Mouse (Mus musculus): ENCODE results near the gene Olfr508. TPM values are rescaled to one million over a fixed set of nuclear protein-coding genes. Genes with fewer than 3 reads are reported as not detected.
"Not testable (repeated sequence)": the region's sequence is repeated elsewhere in the genome, so short reads cannot be mapped to it uniquely, and the experiment has no call there.

Gene Olfr508
- polyA plus RNA-seq (2014; fragmentation: Nextera tagmentation; extraction: Ambion mirVana) = not detected in 2 replicates

DNA sequence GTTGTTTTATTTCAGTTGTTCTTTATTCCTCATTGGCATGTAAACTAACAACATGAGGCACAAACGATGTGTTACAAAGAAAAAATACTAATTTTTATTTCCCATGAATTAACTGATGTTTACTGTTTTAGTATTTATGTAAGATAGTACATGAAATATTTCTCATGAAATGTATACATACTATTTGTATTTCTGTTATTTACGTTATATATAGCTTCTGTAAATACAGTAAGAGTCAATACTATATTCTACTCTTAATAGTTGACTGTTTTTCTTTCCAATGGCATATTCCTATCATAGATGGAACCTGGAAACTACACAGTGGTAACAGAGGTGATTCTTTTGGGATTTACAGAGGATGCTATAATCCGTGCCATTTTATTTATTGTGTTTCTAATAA lies at the start of gene Olfr508:
Olfr508 (plus strand) TSS at position 301 of the 400 bp plus-strand sequence.
- Histone ChIP-seq H3K4me2 (no peak within 1 kb of the TSS), H3K36me3 (ENCODE audit: control insufficient read depth, insufficient read depth, low read length) (no peaks in the 10 kb centered on the region), H3K27ac (ENCODE audit: low read depth, low read length) (no peak within 1 kb of the TSS), H3K9ac (ENCODE audit: low read depth, low read length) (no peak within 1 kb of the TSS), H3K9me3 (ENCODE audit: control insufficient read depth, low read length) (no peaks in the 10 kb centered on the region), H3K27me3 (replicated peaks; ENCODE audit: control insufficient read depth, insufficient read depth, low read length) (no peaks in the 10 kb centered on the region), H3K4me3 (ENCODE audit: low read depth, low read length) (no peak within 1 kb of the TSS), H3K4me1 (replicated peaks; ENCODE audit: control insufficient read depth, insufficient read depth, low read length) (no peaks in the 10 kb centered on the region)
- DNase-seq (ENCODE audit: low spot score) (no peak), ATAC-seq (replicated peaks; ENCODE audit: low FRiP score) (no peak)
- 74% methylated on average over 3 of the region's 3 CpGs for WGBS

DNA sequence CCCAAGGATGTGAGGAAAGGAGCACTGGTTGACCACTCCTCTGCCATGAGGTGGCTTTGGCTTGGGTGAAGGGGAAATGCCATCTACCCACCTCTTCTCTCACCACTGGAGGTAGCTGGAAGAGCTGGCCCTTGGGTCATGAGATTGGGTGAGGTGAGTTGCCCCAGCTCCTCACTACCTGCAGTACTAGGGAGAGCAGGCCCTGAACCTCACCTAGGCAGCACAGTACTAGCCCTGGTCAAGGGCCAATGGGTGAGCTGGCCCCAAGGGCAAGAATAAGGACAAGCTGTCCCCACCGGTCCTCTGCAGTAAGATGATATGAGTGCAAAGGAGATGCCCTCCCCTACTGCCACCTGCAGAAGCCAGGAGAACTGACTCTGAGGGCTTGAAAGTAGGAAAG lies 40.0 kb upstream of the Olfr508 start:
- H3K4me3 ChIP-seq (ENCODE audit: low read depth, low read length) = no peak overlapping the region
- H3K4me2 ChIP-seq = no peak overlapping the region
- 88% methylated on average over 1 of the region's 1 CpGs for WGBS
- H3K9me3 ChIP-seq (ENCODE audit: control insufficient read depth, low read length) = no peaks in the 10 kb centered on the region
- ATAC-seq (replicated peaks; ENCODE audit: low FRiP score) (no peak; the same call in 1 of the 2 replicates), DNase-seq (ENCODE audit: low spot score) (no peak)
- no peaks in the 10 kb centered on the region for H3K4me1 ChIP-seq (replicated peaks; ENCODE audit: control insufficient read depth, insufficient read depth, low read length)
- no peaks in the 10 kb centered on the region for H3K36me3 ChIP-seq (ENCODE audit: control insufficient read depth, insufficient read depth, low read length)
- H3K27me3 ChIP-seq (replicated peaks; ENCODE audit: control insufficient read depth, insufficient read depth, low read length) = no peaks in the 10 kb centered on the region
- H3K9ac ChIP-seq (ENCODE audit: low read depth, low read length) = no peak overlapping the region
- no peak overlapping the region for H3K27ac ChIP-seq (ENCODE audit: low read depth, low read length)

GRCm38 (mm10) chr7:108601916-108602315 lies 27.9 kb upstream of the Olfr508 start:
- not testable (repeated sequence) for H3K4me3 ChIP-seq (ENCODE audit: low read depth, low read length); H3K4me1 ChIP-seq (replicated peaks; ENCODE audit: control insufficient read depth, insufficient read depth, low read length); H3K27me3 ChIP-seq (replicated peaks; ENCODE audit: control insufficient read depth, insufficient read depth, low read length); H3K27ac ChIP-seq (ENCODE audit: low read depth, low read length); H3K9me3 ChIP-seq (ENCODE audit: control insufficient read depth, low read length); H3K9ac ChIP-seq (ENCODE audit: low read depth, low read length); ATAC-seq (replicated peaks; ENCODE audit: low FRiP score); H3K36me3 ChIP-seq (ENCODE audit: control insufficient read depth, insufficient read depth, low read length); DNase-seq (ENCODE audit: low spot score); H3K4me2 ChIP-seq
- 77% methylated on average over 3 of the region's 3 CpGs for WGBS

GRCm38 (mm10) chr7:108610487-108610886 lies 19.3 kb upstream of the Olfr508 start, which contains the start of gene Olfr506:
Gene Olfr506 (plus strand): TSS chr7:108610787.
- H3K9ac ChIP-seq (ENCODE audit: low read depth, low read length) = no peak within 1 kb of the TSS
- H3K27me3 ChIP-seq (replicated peaks; ENCODE audit: control insufficient read depth, insufficient read depth, low read length) = no peaks in the 10 kb centered on the region
- no peak within 1 kb of the TSS for H3K27ac ChIP-seq (ENCODE audit: low read depth, low read length)
- no peaks in the 10 kb centered on the region for H3K36me3 ChIP-seq (ENCODE audit: control insufficient read depth, insufficient read depth, low read length)
- H3K4me3 ChIP-seq (ENCODE audit: low read depth, low read length) = no peak within 1 kb of the TSS
- ATAC-seq (replicated peaks; ENCODE audit: low FRiP score) = no peak
- H3K9me3 ChIP-seq (ENCODE audit: control insufficient read depth, low read length) = no peaks in the 10 kb centered on the region
- no peaks in the 10 kb centered on the region for H3K4me1 ChIP-seq (replicated peaks; ENCODE audit: control insufficient read depth, insufficient read depth, low read length)
- no peak within 1 kb of the TSS for H3K4me2 ChIP-seq
- DNase-seq (ENCODE audit: low spot score) = no peak

- no peak overlapping the region for H3K4me3 ChIP-seq (ENCODE audit: low read depth, low read length)
- whole genome bisulfite sequencing = 85% methylated on average over 2 of the region's 2 CpGs
- no peaks in the 10 kb centered on the region for H3K9me3 ChIP-seq (ENCODE audit: control insufficient read depth, low read length)
- H3K9ac ChIP-seq (ENCODE audit: low read depth, low read length) = no peak overlapping the region
- ATAC-seq (replicated peaks; ENCODE audit: low FRiP score) (no peak), DNase-seq (ENCODE audit: low spot score) (no peak)
- H3K27me3 ChIP-seq (replicated peaks; ENCODE audit: control insufficient read depth, insufficient read depth, low read length) = no peaks in the 10 kb centered on the region
- no peak overlapping the region for H3K4me2 ChIP-seq
- no peaks in the 10 kb centered on the region for H3K4me1 ChIP-seq (replicated peaks; ENCODE audit: control insufficient read depth, insufficient read depth, low read length)
- H3K27ac ChIP-seq (ENCODE audit: low read depth, low read length) = no peak overlapping the region
- no peaks in the 10 kb centered on the region for H3K36me3 ChIP-seq (ENCODE audit: control insufficient read depth, insufficient read depth, low read length)
Observed at GRCm38 (mm10) chr7:108614110-108614509, 15.7 kb upstream of the Olfr508 start.

DNA sequence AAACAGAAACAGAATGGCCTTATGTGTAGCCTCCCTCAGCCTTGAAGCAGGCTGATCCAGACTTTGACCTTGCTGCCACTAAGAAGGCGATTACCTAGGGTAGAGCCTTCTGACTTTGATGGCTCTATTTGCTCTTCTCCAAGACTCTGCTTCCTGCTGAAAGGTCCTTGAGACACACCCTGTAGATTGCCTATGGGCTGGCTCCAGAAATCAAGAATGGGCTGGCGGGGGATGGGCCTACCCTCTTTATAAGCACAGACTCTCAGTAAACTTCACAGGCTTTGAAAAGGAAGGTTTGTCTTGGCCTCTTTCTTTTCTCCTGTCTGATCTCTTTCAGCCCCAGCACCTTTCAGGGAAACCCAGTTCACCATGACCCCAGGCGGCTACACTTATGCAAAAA lies 13.0 kb upstream of the Olfr508 start:
- WGBS = 73% methylated on average over 3 of the region's 3 CpGs

GRCm38 (mm10) chr7:108621514-108621913 lies 8.3 kb upstream of the Olfr508 start, which contains the start of gene Olfr507:
Gene Olfr507 (plus strand): TSS chr7:108621814.
- H3K27ac ChIP-seq (ENCODE audit: low read depth, low read length) = no peak within 1 kb of the TSS
- no peak for ATAC-seq (replicated peaks; ENCODE audit: low FRiP score)
- H3K9me3 ChIP-seq (ENCODE audit: control insufficient read depth, low read length) = no peaks in the 10 kb centered on the region
- H3K4me2 ChIP-seq = no peak within 1 kb of the TSS
- no peaks in the 10 kb centered on the region for H3K4me1 ChIP-seq (replicated peaks; ENCODE audit: control insufficient read depth, insufficient read depth, low read length)
- no peak for DNase-seq (ENCODE audit: low spot score)
- no peaks in the 10 kb centered on the region for H3K27me3 ChIP-seq (replicated peaks; ENCODE audit: control insufficient read depth, insufficient read depth, low read length)
- H3K4me3 ChIP-seq (ENCODE audit: low read depth, low read length) = no peak within 1 kb of the TSS
- 74% methylated on average over 2 of the region's 2 CpGs for WGBS
- H3K36me3 ChIP-seq (ENCODE audit: control insufficient read depth, insufficient read depth, low read length) = no peaks in the 10 kb centered on the region
- H3K9ac ChIP-seq (ENCODE audit: low read depth, low read length) = no peak within 1 kb of the TSS

More for the DNA sequence above, 13.0 kb upstream of the Olfr508 start:
- not testable (repeated sequence) for H3K9ac ChIP-seq (ENCODE audit: low read depth, low read length); H3K36me3 ChIP-seq (ENCODE audit: control insufficient read depth, insufficient read depth, low read length); H3K9me3 ChIP-seq (ENCODE audit: control insufficient read depth, low read length); H3K4me1 ChIP-seq (replicated peaks; ENCODE audit: control insufficient read depth, insufficient read depth, low read length); H3K27ac ChIP-seq (ENCODE audit: low read depth, low read length); H3K27me3 ChIP-seq (replicated peaks; ENCODE audit: control insufficient read depth, insufficient read depth, low read length); H3K4me2 ChIP-seq; H3K4me3 ChIP-seq (ENCODE audit: low read depth, low read length); ATAC-seq (replicated peaks; ENCODE audit: low FRiP score); DNase-seq (ENCODE audit: low spot score)

GRCm38 (mm10) chr7:108651806-108652205 lies 22.0 kb downstream of the Olfr508 start, which contains the start of gene Olfr509:
Gene Olfr509 (minus strand): TSS chr7:108651906.
- no peaks in the 10 kb centered on the region for H3K9me3 ChIP-seq (ENCODE audit: control insufficient read depth, low read length)
- no peak for ATAC-seq (replicated peaks; ENCODE audit: low FRiP score)
- no peak within 1 kb of the TSS for H3K4me3 ChIP-seq (ENCODE audit: low read depth, low read length)
- no peaks in the 10 kb centered on the region for H3K36me3 ChIP-seq (ENCODE audit: control insufficient read depth, insufficient read depth, low read length)
- H3K27ac ChIP-seq (ENCODE audit: low read depth, low read length) = no peak within 1 kb of the TSS
- H3K27me3 ChIP-seq (replicated peaks; ENCODE audit: control insufficient read depth, insufficient read depth, low read length) = no peaks in the 10 kb centered on the region
- H3K4me1 ChIP-seq (replicated peaks; ENCODE audit: control insufficient read depth, insufficient read depth, low read length) = no peaks in the 10 kb centered on the region
- no peak within 1 kb of the TSS for H3K9ac ChIP-seq (ENCODE audit: low read depth, low read length)
- H3K4me2 ChIP-seq = no peak within 1 kb of the TSS
- DNase-seq (ENCODE audit: low spot score) = no peak

GRCm38 (mm10) chr7:108662419-108662818 lies 32.6 kb downstream of the Olfr508 start:
- Histone ChIP-seq H3K4me2 (no peak overlapping the region), H3K9me3 (ENCODE audit: control insufficient read depth, low read length) (no peaks in the 10 kb centered on the region), H3K4me3 (ENCODE audit: low read depth, low read length) (no peak overlapping the region), H3K27me3 (replicated peaks; ENCODE audit: control insufficient read depth, insufficient read depth, low read length) (no peaks in the 10 kb centered on the region), H3K36me3 (ENCODE audit: control insufficient read depth, insufficient read depth, low read length) (no peaks in the 10 kb centered on the region), H3K27ac (ENCODE audit: low read depth, low read length) (no peak overlapping the region), H3K4me1 (replicated peaks; ENCODE audit: control insufficient read depth, insufficient read depth, low read length) (no peaks in the 10 kb centered on the region), H3K9ac (ENCODE audit: low read depth, low read length) (no peak overlapping the region)
- WGBS = 85% methylated on average over 3 of the region's 3 CpGs
- DNase-seq (ENCODE audit: low spot score) (no peak), ATAC-seq (replicated peaks; ENCODE audit: low FRiP score) (no peak)
